Mouse (Mus musculus): ENCODE measurements around the gene Atpaf2. TPM values are rescaled to one million over a fixed set of nuclear protein-coding genes. Genes with fewer than 3 reads are reported as not detected.

Gene Atpaf2
- polyA plus RNA-seq, 1 experiment from 2014 or later, result 48.9 TPM

GRCm38 (mm10) chr11:60391346-60391745, 26.9 kb downstream of the Atpaf2 start:
- Histone ChIP-seq H3K9ac (no peak overlapping the region), H3K9me3 (no peaks in the 10 kb centered on the region), H3K27me3 (replicated peaks) (no peaks in the 10 kb centered on the region), H3K4me2 (no peak overlapping the region), H3K27ac (no peak overlapping the region), H3K4me3 (no peak overlapping the region), H3K36me3 (replicated peaks) (no peaks in the 10 kb centered on the region), H3K4me1 (no peaks in the 10 kb centered on the region)
- ATAC-seq (replicated peaks), result no peak
- 83% methylated on average over 6 of the region's 6 CpGs for WGBS

GRCm38 (mm10) chr11:60387944-60388343, 30.3 kb downstream of the Atpaf2 start:
- no peaks in the 10 kb centered on the region for H3K36me3 ChIP-seq (replicated peaks)
- no peaks in the 10 kb centered on the region for H3K27me3 ChIP-seq (replicated peaks)
- no peak overlapping the region for H3K9ac ChIP-seq
- H3K27ac ChIP-seq, result no peak overlapping the region
- H3K4me1 ChIP-seq, result peaks cover 20% of the 10 kb centered on the region
- WGBS, result 89% methylated on average over 2 of the region's 2 CpGs
- H3K9me3 ChIP-seq, result no peaks in the 10 kb centered on the region
- no peak for ATAC-seq (replicated peaks)
- no peak overlapping the region for H3K4me3 ChIP-seq
- H3K4me2 ChIP-seq, result no peak overlapping the region

GRCm38 (mm10) chr11:60385946-60386345, 32.3 kb downstream of the Atpaf2 start:
- H3K9ac ChIP-seq, result no peak overlapping the region
- WGBS, result 70% methylated on average over 5 of the region's 5 CpGs

GRCm38 (mm10) chr11:60384762-60385421, 33.4 kb downstream of the Atpaf2 start:
- peak; percentile 85 for ATAC-seq (replicated peaks)
- H3K27me3 ChIP-seq (replicated peaks), result no peaks in the 10 kb centered on the region
- peak overlapping the region; percentile 46 for H3K4me2 ChIP-seq
- H3K27ac ChIP-seq, result peak overlapping the region; percentile 83
- H3K4me1 ChIP-seq, result peaks cover 20% of the 10 kb centered on the region
- 2% methylated on average over 16 of the region's 16 CpGs for WGBS
- H3K9me3 ChIP-seq, result no peaks in the 10 kb centered on the region
- no peaks in the 10 kb centered on the region for H3K36me3 ChIP-seq (replicated peaks)
- H3K4me3 ChIP-seq, result peak overlapping the region; percentile 18
- H3K9ac ChIP-seq, result peak overlapping the region; percentile 20; the same call in 1 of the 2 replicates

More at GRCm38 (mm10) chr11:60385946-60386345, 32.3 kb downstream of the Atpaf2 start:
- Histone ChIP-seq H3K36me3 (replicated peaks) (no peaks in the 10 kb centered on the region), H3K4me2 (no peak overlapping the region; the same call in 1 of the 2 replicates), H3K4me1 (peaks cover 20% of the 10 kb centered on the region), H3K27me3 (replicated peaks) (no peaks in the 10 kb centered on the region), H3K9me3 (no peaks in the 10 kb centered on the region), H3K4me3 (no peak overlapping the region), H3K27ac (peak overlapping the region; percentile 83)
- ATAC-seq (replicated peaks), result no peak

GRCm38 (mm10) chr11:60383518-60383917, 34.7 kb downstream of the Atpaf2 start:
- Histone ChIP-seq H3K27ac (no peak overlapping the region), H3K9me3 (no peaks in the 10 kb centered on the region), H3K4me1 (peaks cover 20% of the 10 kb centered on the region), H3K4me3 (no peak overlapping the region), H3K9ac (no peak overlapping the region), H3K4me2 (no peak overlapping the region), H3K27me3 (replicated peaks) (no peaks in the 10 kb centered on the region), H3K36me3 (replicated peaks) (no peaks in the 10 kb centered on the region)
- 85% methylated on average over 6 of the region's 6 CpGs for WGBS
- no peak for ATAC-seq (replicated peaks)

- H3K27ac ChIP-seq, result no peak overlapping the region
- H3K4me1 ChIP-seq, result no peaks in the 10 kb centered on the region
- H3K27me3 ChIP-seq (replicated peaks), result no peaks in the 10 kb centered on the region
- H3K9ac ChIP-seq, result no peak overlapping the region
- H3K4me3 ChIP-seq, result no peak overlapping the region
- no peaks in the 10 kb centered on the region for H3K9me3 ChIP-seq
- ATAC-seq (replicated peaks), result no peak
- WGBS, result 86% methylated on average over 6 of the region's 6 CpGs
- no peak overlapping the region for H3K4me2 ChIP-seq
- H3K36me3 ChIP-seq (replicated peaks), result no peaks in the 10 kb centered on the region
Measured at GRCm38 (mm10) chr11:60374481-60374880, 43.8 kb downstream of the Atpaf2 start.

GRCm38 (mm10) chr11:60370431-60370830, 47.8 kb downstream of the Atpaf2 start:
- H3K4me3 ChIP-seq, result no peak overlapping the region
- WGBS, result 84% methylated on average over 13 of the region's 13 CpGs
- H3K4me2 ChIP-seq, result no peak overlapping the region
- ATAC-seq (replicated peaks), result no peak
- H3K27ac ChIP-seq, result no peak overlapping the region
- no peaks in the 10 kb centered on the region for H3K36me3 ChIP-seq (replicated peaks)
- peaks cover 6% of the 10 kb centered on the region; the same call in 1 of the 2 replicates for H3K4me1 ChIP-seq
- H3K27me3 ChIP-seq (replicated peaks), result no peaks in the 10 kb centered on the region
- no peak overlapping the region for H3K9ac ChIP-seq
- H3K9me3 ChIP-seq, result no peaks in the 10 kb centered on the region

- no peak for ATAC-seq (replicated peaks)
- Histone ChIP-seq H3K36me3 (replicated peaks) (no peaks in the 10 kb centered on the region), H3K9me3 (no peaks in the 10 kb centered on the region), H3K9ac (no peak overlapping the region), H3K4me3 (no peak overlapping the region), H3K27ac (no peak overlapping the region), H3K4me2 (no peak overlapping the region), H3K4me1 (peaks cover 6% of the 10 kb centered on the region; the same call in 1 of the 2 replicates), H3K27me3 (replicated peaks) (no peaks in the 10 kb centered on the region)
- 75% methylated on average over 4 of the region's 4 CpGs for WGBS
Measured at GRCm38 (mm10) chr11:60369448-60369847, 48.8 kb downstream of the Atpaf2 start.

GRCm38 (mm10) chr11:60368909-60369308, 49.3 kb downstream of the Atpaf2 start:
- ATAC-seq (replicated peaks), result no peak
- Histone ChIP-seq H3K4me3 (no peak overlapping the region), H3K4me1 (peaks cover 6% of the 10 kb centered on the region; the same call in 1 of the 2 replicates), H3K9ac (no peak overlapping the region), H3K9me3 (no peaks in the 10 kb centered on the region), H3K27me3 (replicated peaks) (no peaks in the 10 kb centered on the region), H3K27ac (no peak overlapping the region), H3K36me3 (replicated peaks) (no peaks in the 10 kb centered on the region), H3K4me2 (no peak overlapping the region)
- WGBS, result 75% methylated on average over 4 of the region's 4 CpGs

- Histone ChIP-seq H3K4me2 (no peak overlapping the region), H3K36me3 (replicated peaks) (no peaks in the 10 kb centered on the region), H3K9me3 (no peaks in the 10 kb centered on the region), H3K27me3 (replicated peaks) (no peaks in the 10 kb centered on the region), H3K27ac (no peak overlapping the region), H3K4me1 (peaks cover 6% of the 10 kb centered on the region; the same call in 1 of the 2 replicates), H3K9ac (no peak overlapping the region), H3K4me3 (no peak overlapping the region)
- ATAC-seq (replicated peaks), result no peak
- 82% methylated on average over 3 of the region's 3 CpGs for WGBS
Measured at GRCm38 (mm10) chr11:60367256-60367655, 51.0 kb downstream of the Atpaf2 start.

- Histone ChIP-seq H3K4me2 (no peak overlapping the region), H3K27ac (no peak overlapping the region), H3K27me3 (replicated peaks) (no peaks in the 10 kb centered on the region), H3K9ac (no peak overlapping the region), H3K4me3 (no peak overlapping the region), H3K4me1 (peaks cover 6% of the 10 kb centered on the region; the same call in 1 of the 2 replicates), H3K9me3 (no peaks in the 10 kb centered on the region), H3K36me3 (replicated peaks) (no peaks in the 10 kb centered on the region)
- 41% methylated on average over 16 of the region's 16 CpGs for WGBS
- ATAC-seq (replicated peaks), result no peak
Measured at GRCm38 (mm10) chr11:60366239-60367019, 51.8 kb downstream of the Atpaf2 start.

- Histone ChIP-seq H3K9me3 (no peaks in the 10 kb centered on the region), H3K27me3 (replicated peaks) (no peaks in the 10 kb centered on the region), H3K9ac (no peak overlapping the region), H3K36me3 (replicated peaks) (no peaks in the 10 kb centered on the region), H3K27ac (no peak overlapping the region), H3K4me2 (no peak overlapping the region), H3K4me1 (no peaks in the 10 kb centered on the region), H3K4me3 (no peak overlapping the region)
- 73% methylated on average over 5 of the region's 5 CpGs for WGBS
- no peak for ATAC-seq (replicated peaks)
Measured at GRCm38 (mm10) chr11:60360631-60361201, 57.5 kb downstream of the Atpaf2 start.

Measured in midbrain, embryonic 15.5 days (tissue).